Mouse (Mus musculus): ENCODE measurements around the gene Pif1.

DNA sequence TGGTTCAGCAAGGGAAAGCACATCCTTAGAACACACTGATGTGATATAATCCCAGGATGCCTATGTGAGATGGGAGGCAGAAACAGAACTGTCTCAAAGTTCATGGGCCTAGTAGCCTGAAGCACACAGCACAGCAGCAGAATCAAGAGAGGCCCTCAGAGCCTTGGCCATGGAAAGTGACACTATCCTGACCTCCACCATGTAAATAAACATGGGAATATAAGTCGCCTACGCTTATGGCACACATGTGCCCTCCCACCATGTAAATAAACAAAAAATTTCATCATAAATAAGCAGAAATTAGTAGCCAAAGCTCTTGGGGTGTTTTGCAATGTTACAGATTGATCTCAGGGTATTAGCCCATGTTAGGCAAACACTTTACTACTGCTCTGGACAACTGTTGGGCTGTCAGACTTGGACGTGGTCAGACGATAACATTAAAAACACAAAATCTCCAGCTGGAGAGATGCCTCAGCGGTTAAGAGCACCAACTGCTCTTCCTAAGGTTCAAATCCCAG lies 25.1 kb downstream of the Pif1 start:
- no peak for TF ChIP-seq CTCF (IDR thresholded peaks at IDR 0.05; ENCODE audit: low read depth, low read length)
- no peak for TF ChIP-seq POLR2A (IDR thresholded peaks at IDR 0.05; ENCODE audit: borderline replicate concordance, low read depth, low read length)

Measured in bone marrow macrophage, adult 2 months (primary cell).